Mouse (Mus musculus): Measurements from ENCODE around the gene Trim9. TPM values are rescaled to one million over a fixed set of nuclear protein-coding genes. Genes with fewer than 3 reads are reported as not detected.

Trim9 gene
- polyA plus RNA-seq, 1 experiment from 2014 or later = 0.43 TPM

DNA sequence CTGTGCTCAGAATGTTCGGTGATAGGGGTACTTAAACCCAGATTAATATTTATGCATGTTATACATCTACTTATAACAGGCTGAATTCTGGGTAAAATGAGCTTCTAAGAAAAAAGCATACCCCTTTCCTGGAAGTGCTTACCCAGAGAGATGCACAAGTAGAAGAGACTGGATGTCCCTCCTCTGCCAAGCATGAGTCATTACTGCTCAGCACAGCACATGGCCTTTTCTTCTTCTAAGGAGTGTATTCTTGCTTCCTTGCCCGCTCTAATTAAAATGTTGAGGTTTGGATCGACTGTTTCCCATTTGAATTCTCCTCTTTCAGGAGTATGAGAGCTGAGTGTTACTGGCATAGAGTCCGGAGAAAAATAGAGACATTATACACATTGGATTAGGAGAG lies 3.1 kb upstream of the Trim9 start:
- no peak overlapping the region for H3K4me3 ChIP-seq (ENCODE audit: low read depth, low read length)
- H3K27ac ChIP-seq (ENCODE audit: low read length) = no peak overlapping the region
- no peak overlapping the region for H3K9ac ChIP-seq (replicated peaks; ENCODE audit: low read depth)
- ATAC-seq = no peak
- H3K27me3 ChIP-seq (replicated peaks; ENCODE audit: insufficient read depth, low read length) = peaks cover 17% of the 10 kb centered on the region
- DNase-seq (ENCODE audit: low spot score) = no peak
- TF ChIP-seq EP300 (IDR thresholded peaks at IDR 0.05) (no peak), CTCF (IDR thresholded peaks at IDR 0.05) (no peak)
- no peaks in the 10 kb centered on the region for H3K36me3 ChIP-seq (ENCODE audit: insufficient read depth, low read length)
- H3K4me2 ChIP-seq (replicated peaks; ENCODE audit: low read depth, low read length) = no peak overlapping the region
- no peaks in the 10 kb centered on the region for H3K9me3 ChIP-seq (ENCODE audit: low read length)
- H3K4me1 ChIP-seq (ENCODE audit: insufficient read depth, low read depth, low read length) = peaks cover 13% of the 10 kb centered on the region; the same call in 1 of the 2 replicates
- WGBS = 78% methylated on average over 4 of the region's 4 CpGs

DNA sequence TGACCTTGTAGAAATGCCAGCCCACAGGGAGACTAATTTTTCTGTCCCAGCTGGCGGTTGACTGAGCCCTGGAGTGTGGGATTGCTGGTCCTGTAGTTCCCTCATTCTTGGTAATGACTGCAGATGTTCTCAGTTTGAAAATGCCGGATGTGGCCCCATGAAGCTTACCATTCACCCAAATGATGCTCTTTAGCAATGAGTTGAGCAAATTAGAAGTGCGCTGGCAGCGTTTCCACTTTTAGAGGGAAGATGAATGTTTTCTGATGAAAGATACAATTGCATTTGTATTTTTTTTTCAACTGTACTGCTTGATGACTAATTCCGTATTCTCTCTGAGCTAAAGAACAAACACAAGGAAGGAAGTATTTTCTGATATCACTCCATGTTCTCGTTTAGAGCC lies 2.4 kb upstream of the Trim9 start:
- no peak overlapping the region for H3K27ac ChIP-seq (ENCODE audit: low read length)
- H3K9ac ChIP-seq (replicated peaks; ENCODE audit: low read depth) = no peak overlapping the region
- no peaks in the 10 kb centered on the region for H3K36me3 ChIP-seq (ENCODE audit: insufficient read depth, low read length)
- DNase-seq (ENCODE audit: low spot score) (no peak), ATAC-seq (no peak)
- H3K4me2 ChIP-seq (replicated peaks; ENCODE audit: low read depth, low read length) = no peak overlapping the region
- TF ChIP-seq CTCF (IDR thresholded peaks at IDR 0.05) (no peak), EP300 (IDR thresholded peaks at IDR 0.05) (no peak)
- H3K4me3 ChIP-seq (ENCODE audit: low read depth, low read length) = no peak overlapping the region
- 67% methylated on average over 6 of the region's 6 CpGs for whole genome bisulfite sequencing
- H3K9me3 ChIP-seq (ENCODE audit: low read length) = no peaks in the 10 kb centered on the region
- peaks cover 13% of the 10 kb centered on the region; the same call in 1 of the 2 replicates for H3K4me1 ChIP-seq (ENCODE audit: insufficient read depth, low read depth, low read length)
- peaks cover 20% of the 10 kb centered on the region for H3K27me3 ChIP-seq (replicated peaks; ENCODE audit: insufficient read depth, low read length)

DNA sequence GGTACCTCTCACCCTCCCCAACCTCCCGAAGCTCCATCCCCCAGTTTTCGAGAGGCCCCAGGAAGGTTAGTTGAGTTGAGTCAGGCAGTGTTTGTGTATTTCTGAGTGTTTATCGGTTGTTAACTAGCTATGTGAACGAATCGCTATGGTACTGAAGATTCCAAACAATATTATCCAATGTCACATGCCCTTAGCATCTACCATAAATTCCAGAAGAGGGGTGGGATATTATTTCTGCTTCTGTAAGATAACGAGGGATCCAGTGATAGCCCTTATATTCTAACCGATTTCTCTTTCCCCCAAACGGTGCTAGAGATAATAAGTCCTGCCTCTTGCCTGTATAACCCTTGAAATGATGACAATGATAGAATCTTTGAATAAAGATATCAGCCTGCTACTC lies 612 bp upstream of the Trim9 start:
- DNase-seq (ENCODE audit: low spot score) (no peak), ATAC-seq (no peak)
- TF ChIP-seq EP300 (IDR thresholded peaks at IDR 0.05) = no peak
- no peak for TF ChIP-seq CTCF (IDR thresholded peaks at IDR 0.05)
- peaks cover 20% of the 10 kb centered on the region for H3K27me3 ChIP-seq (replicated peaks; ENCODE audit: insufficient read depth, low read length)
- WGBS = 10% methylated on average over 8 of the region's 8 CpGs
- no peak overlapping the region for H3K9ac ChIP-seq (replicated peaks; ENCODE audit: low read depth)
- peak overlapping the region; percentile 75 for H3K4me2 ChIP-seq (replicated peaks; ENCODE audit: low read depth, low read length)
- H3K4me3 ChIP-seq (ENCODE audit: low read depth, low read length) = peak overlapping the region; percentile 43; the same call in 1 of the 2 replicates
- H3K4me1 ChIP-seq (ENCODE audit: insufficient read depth, low read depth, low read length) = peaks cover 13% of the 10 kb centered on the region; the same call in 1 of the 2 replicates
- H3K36me3 ChIP-seq (ENCODE audit: insufficient read depth, low read length) = no peaks in the 10 kb centered on the region
- H3K9me3 ChIP-seq (ENCODE audit: low read length) = no peaks in the 10 kb centered on the region
- no peak overlapping the region for H3K27ac ChIP-seq (ENCODE audit: low read length)

DNA sequence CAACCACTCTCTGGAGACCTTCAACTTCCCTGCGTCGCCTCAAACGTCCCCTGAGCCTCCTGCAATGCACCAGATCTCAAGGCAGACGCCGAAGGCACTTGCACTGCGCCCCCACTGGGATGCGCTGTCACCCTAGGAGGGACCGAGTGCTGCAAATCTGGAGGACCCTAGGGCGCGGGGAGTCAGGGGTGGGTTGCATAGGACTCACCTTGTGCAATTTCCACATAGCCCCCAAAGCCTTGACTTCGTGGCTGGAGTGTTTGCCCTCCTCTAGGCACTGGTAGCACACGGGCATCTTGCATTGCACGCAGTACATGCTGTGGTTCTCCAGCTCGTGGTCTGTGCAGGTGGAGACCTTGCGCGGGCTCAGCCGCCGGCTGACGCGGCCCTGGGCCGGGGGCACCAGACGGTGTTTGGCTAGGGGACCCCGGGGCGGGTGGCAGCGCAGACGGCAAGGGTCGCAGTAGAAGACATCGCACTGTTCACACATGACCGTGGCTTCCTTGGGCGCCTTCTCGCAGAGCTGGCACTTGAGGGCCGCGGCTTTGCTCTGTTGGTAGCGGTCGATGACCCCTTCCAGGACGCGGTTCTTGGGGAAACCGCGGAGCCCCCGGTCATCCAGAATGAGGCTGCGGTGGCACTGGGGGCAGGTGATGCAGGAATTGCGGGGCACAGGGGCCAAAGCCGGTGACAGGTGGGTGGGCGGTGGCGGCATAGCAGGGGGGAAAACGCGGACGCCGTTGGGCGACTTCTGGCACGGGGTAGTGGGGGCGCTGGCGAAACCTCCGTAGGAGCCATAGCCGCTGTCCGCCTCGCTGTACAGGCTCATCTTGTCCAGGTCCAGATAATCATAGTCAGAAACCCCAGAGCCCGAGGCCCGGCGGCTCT lies 1.0 kb downstream of the Trim9 start:
- peaks cover 20% of the 10 kb centered on the region for H3K27me3 ChIP-seq (replicated peaks; ENCODE audit: insufficient read depth, low read length)
- H3K9ac ChIP-seq (replicated peaks; ENCODE audit: low read depth) = no peak overlapping the region
- DNase-seq (ENCODE audit: low spot score) (peak; percentile 26), ATAC-seq (no peak)
- H3K27ac ChIP-seq (ENCODE audit: low read length) = no peak overlapping the region
- no peaks in the 10 kb centered on the region for H3K9me3 ChIP-seq (ENCODE audit: low read length)
- H3K36me3 ChIP-seq (ENCODE audit: insufficient read depth, low read length) = no peaks in the 10 kb centered on the region
- H3K4me3 ChIP-seq (ENCODE audit: low read depth, low read length) = peak overlapping the region; percentile 43
- peak overlapping the region; percentile 75 for H3K4me2 ChIP-seq (replicated peaks; ENCODE audit: low read depth, low read length)
- TF ChIP-seq EP300 (IDR thresholded peaks at IDR 0.05) (no peak), CTCF (IDR thresholded peaks at IDR 0.05) (peak; percentile 69)
- H3K4me1 ChIP-seq (ENCODE audit: insufficient read depth, low read depth, low read length) = peaks cover 13% of the 10 kb centered on the region; the same call in 1 of the 2 replicates
- WGBS = 1% methylated on average over 60 of the region's 60 CpGs

DNA sequence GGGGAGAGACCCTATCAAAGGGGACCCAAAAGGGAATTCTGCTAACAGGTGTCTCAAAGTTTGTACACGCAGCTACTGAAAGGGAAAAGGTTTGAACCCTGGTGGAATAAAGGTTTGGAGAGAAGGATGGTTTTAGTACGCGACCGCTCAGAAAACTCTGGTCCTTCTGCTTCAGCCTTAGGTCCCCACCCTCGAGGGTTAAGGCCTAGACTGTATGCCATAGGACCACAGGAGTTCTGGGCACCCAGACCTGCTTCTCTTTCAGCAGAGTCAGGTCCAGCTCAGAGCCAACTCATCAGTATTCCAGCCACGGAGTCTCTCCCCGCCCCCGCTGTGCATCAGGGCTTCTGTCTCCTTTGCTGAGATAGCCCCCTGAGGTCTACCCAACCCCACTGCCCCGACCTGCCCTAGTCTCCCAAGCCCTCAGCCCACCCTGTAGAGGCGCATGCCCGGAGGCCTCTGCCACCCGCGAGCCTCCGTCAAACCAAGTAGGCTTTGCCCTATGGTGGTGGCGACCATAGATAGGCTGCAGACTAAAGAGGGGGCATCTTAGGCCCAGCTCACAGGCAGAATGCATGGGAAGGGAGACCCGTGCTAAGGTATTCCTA lies 1.8 kb downstream of the Trim9 start:
- Histone ChIP-seq H3K36me3 (ENCODE audit: insufficient read depth, low read length) (no peaks in the 10 kb centered on the region), H3K27ac (ENCODE audit: low read length) (no peak overlapping the region), H3K4me3 (ENCODE audit: low read depth, low read length) (peak overlapping the region; percentile 43; the same call in 1 of the 2 replicates), H3K4me2 (replicated peaks; ENCODE audit: low read depth, low read length) (0 out of 2 replicates have a peak overlapping the region, but pooled peaks have one; percentile 75), H3K4me1 (ENCODE audit: insufficient read depth, low read depth, low read length) (peaks cover 13% of the 10 kb centered on the region; the same call in 1 of the 2 replicates), H3K9ac (replicated peaks; ENCODE audit: low read depth) (no peak overlapping the region), H3K27me3 (replicated peaks; ENCODE audit: insufficient read depth, low read length) (peaks cover 20% of the 10 kb centered on the region), H3K9me3 (ENCODE audit: low read length) (no peaks in the 10 kb centered on the region)
- WGBS = 40% methylated on average over 16 of the region's 16 CpGs
- no peak for TF ChIP-seq CTCF (IDR thresholded peaks at IDR 0.05)
- TF ChIP-seq EP300 (IDR thresholded peaks at IDR 0.05) = no peak
- DNase-seq (ENCODE audit: low spot score) (no peak), ATAC-seq (no peak)

DNA sequence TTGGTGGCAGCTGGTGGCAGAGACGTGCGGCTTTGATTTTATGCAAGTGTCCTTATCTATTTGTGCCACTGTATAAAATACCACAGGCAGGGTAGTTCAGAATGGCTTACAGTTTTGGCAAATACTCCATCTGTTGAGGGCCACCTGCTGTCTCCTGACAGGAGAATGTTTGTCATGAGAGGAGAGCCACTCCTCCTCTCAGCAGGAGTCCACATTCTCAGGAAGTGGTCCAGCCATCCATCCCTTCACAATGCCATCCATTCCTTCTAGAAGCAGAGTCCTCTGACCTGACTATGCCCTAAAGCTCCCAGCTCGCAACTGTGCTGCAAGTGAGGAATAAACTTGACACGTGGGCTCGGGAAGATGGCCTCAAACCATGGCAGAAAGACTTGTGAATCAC lies 12.2 kb downstream of the Trim9 start:
- Histone ChIP-seq H3K4me2 (replicated peaks; ENCODE audit: low read depth, low read length) (no peak overlapping the region), H3K4me3 (ENCODE audit: low read depth, low read length) (no peak overlapping the region), H3K27ac (ENCODE audit: low read length) (no peak overlapping the region), H3K9me3 (ENCODE audit: low read length) (no peaks in the 10 kb centered on the region), H3K9ac (replicated peaks; ENCODE audit: low read depth) (no peak overlapping the region), H3K4me1 (ENCODE audit: insufficient read depth, low read depth, low read length) (no peaks in the 10 kb centered on the region), H3K36me3 (ENCODE audit: insufficient read depth, low read length) (no peaks in the 10 kb centered on the region), H3K27me3 (replicated peaks; ENCODE audit: insufficient read depth, low read length) (no peaks in the 10 kb centered on the region)
- TF ChIP-seq EP300 (IDR thresholded peaks at IDR 0.05) = no peak
- WGBS = 48% methylated on average over 5 of the region's 5 CpGs
- no peak for DNase-seq (ENCODE audit: low spot score)
- ATAC-seq = no peak

Measured in lung, postnatal 0 days (tissue).